Comparison of ENCODE assay signal across 11 mouse cellular contexts in the genomic region with DNA sequence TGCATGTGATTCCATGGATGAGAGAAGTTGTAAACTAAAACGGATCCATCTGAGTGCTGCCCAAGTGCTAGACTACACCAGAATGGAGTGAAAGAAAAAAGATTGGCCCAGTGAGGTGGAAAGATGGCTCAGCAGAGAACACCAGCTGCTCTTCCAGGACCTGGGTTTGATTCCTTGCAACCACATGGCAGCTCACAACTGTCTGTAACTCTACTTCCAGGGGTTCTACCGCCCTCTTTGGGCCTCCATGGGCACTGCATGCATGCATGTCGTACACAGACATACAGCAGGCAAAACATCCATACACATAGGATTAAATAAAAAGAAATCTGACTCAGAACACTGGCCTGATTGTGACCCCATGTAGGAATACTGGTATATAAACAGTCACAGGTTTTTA. TPM values are rescaled to one million over a fixed set of nuclear protein-coding genes. Genes with fewer than 3 reads are reported as not detected.
DNase-seq lines count a peak whose midpoint lies in the region; ATAC-seq and TF ChIP-seq lines count a peak whose summit lies in the region.
"Had no signal": no experiment of that assay in that cellular context is flagged by ENCODE, and none has a peak within 500 bp of the region (broad histone marks: within the 10 kb centered on the region; RNA-seq: fewer than 3 reads in every experiment).

No protein-coding gene starts in this region.

- no peaks in the 10 kb centered on the region for H3K9me3 ChIP-seq in heart, postnatal 0 days (replicated peaks; ENCODE audit: control insufficient read depth, low read length)
- no peaks in the 10 kb centered on the region for H3K9me3 ChIP-seq in midbrain, embryonic 10.5 days (replicated peaks)
- H3K9me3 ChIP-seq: heart, embryonic 13.5 days had no signal

- no peak overlapping the region for H3K27ac ChIP-seq in heart, postnatal 0 days (ENCODE audit: low read depth)
- H3K27ac ChIP-seq in spleen, adult 2 months (ENCODE audit: insufficient read depth, low read length): no peak overlapping the region
- H3K27ac ChIP-seq in cortical plate, adult 2 months (ENCODE audit: insufficient read depth, low read length): no peak overlapping the region
- H3K27ac ChIP-seq in midbrain, embryonic 10.5 days (replicated peaks): no peak overlapping the region
- H3K27ac ChIP-seq: heart, embryonic 13.5 days had no signal

- ATAC-seq in heart, postnatal 0 days (ENCODE audit: insufficient read depth, low read depth): no peak
- ATAC-seq: midbrain, embryonic 16.5 days had no signal

- no peak for DNase-seq in heart, postnatal 0 days (ENCODE audit: low spot score)
- no peak for DNase-seq in heart, postnatal 4 days
- no peak for DNase-seq in spleen, adult 2 months (ENCODE audit: low read depth in 1 of 2, low spot score in 2 of 2)
- DNase-seq in spleen, postnatal 36 days (ENCODE audit: low spot score in 2 of 2): no peak
- DNase-seq in thymus, postnatal 4 days: peak; percentile 58
- no peak for DNase-seq in urinary bladder, postnatal 4 days (ENCODE audit: low spot score in 2 of 2)
- DNase-seq in midbrain, embryonic 10.5 days (ENCODE audit: low spot score): no peak
- DNase-seq: lung, adult 18-20 months had no signal

- TF ChIP-seq EP300 in heart, postnatal 0 days (IDR thresholded peaks at IDR 0.05; ENCODE audit: low read depth): no peak

- no peak overlapping the region for H3K4me3 ChIP-seq in heart, postnatal 0 days (ENCODE audit: low read depth, low read length)
- H3K4me3 ChIP-seq in spleen, adult 2 months (ENCODE audit: extremely low read depth, insufficient read depth, insufficient read length): no peak overlapping the region
- no peak overlapping the region for H3K4me3 ChIP-seq in cortical plate, adult 2 months (ENCODE audit: insufficient read depth, low read length)
- H3K4me3 ChIP-seq in midbrain, embryonic 10.5 days: no peak overlapping the region
- H3K4me3 ChIP-seq: heart, embryonic 13.5 days had no signal

- no peaks in the 10 kb centered on the region for H3K27me3 ChIP-seq in heart, postnatal 0 days (ENCODE audit: control insufficient read depth, insufficient read depth, low read length)
- no peaks in the 10 kb centered on the region for H3K27me3 ChIP-seq in spleen, adult 2 months (ENCODE audit: control insufficient read depth, insufficient read depth, low read length)
- H3K27me3 ChIP-seq in midbrain, embryonic 10.5 days (ENCODE audit: low read depth, poor library complexity, severe bottlenecking): no peaks in the 10 kb centered on the region
- H3K27me3 ChIP-seq: heart, embryonic 13.5 days had no signal

- peaks cover 4% of the 10 kb centered on the region; the same call in 1 of the 2 replicates for H3K4me1 ChIP-seq in heart, postnatal 0 days (ENCODE audit: control insufficient read depth, insufficient read depth)
- no peaks in the 10 kb centered on the region for H3K4me1 ChIP-seq in spleen, adult 2 months (ENCODE audit: control insufficient read depth, insufficient read depth, insufficient read length)
- H3K4me1 ChIP-seq in cortical plate, adult 2 months (ENCODE audit: control insufficient read depth, insufficient read depth, low read length): no peaks in the 10 kb centered on the region
- peaks cover 6% of the 10 kb centered on the region for H3K4me1 ChIP-seq in midbrain, embryonic 10.5 days

- TF ChIP-seq POLR2A in spleen, adult 2 months (IDR thresholded peaks at IDR 0.05; ENCODE audit: low read depth, low read length): no peak
- no peak for TF ChIP-seq POLR2A in cortical plate, adult 2 months (IDR thresholded peaks at IDR 0.05; ENCODE audit: extremely low read depth, insufficient read depth, low read length)

- peaks cover 22% of the 10 kb centered on the region for H3K36me3 ChIP-seq in heart, postnatal 0 days (replicated peaks; ENCODE audit: control insufficient read depth, insufficient read depth, low read length)
- peaks cover 13% of the 10 kb centered on the region for H3K36me3 ChIP-seq in spleen, adult 2 months (ENCODE audit: control insufficient read depth, insufficient read depth, low read length)
- peaks cover 13% of the 10 kb centered on the region for H3K36me3 ChIP-seq in midbrain, embryonic 10.5 days

- H3K9ac ChIP-seq in heart, postnatal 0 days (replicated peaks; ENCODE audit: low read depth, low read length): no peak overlapping the region
- H3K9ac ChIP-seq: heart, embryonic 13.5 days had no signal

- WGBS in heart, postnatal 0 days: 72% methylated on average over 3 of the region's 3 CpGs
- 93% methylated on average over 3 of the region's 3 CpGs for WGBS in spleen, adult 2 months
- WGBS in midbrain, embryonic 10.5 days: 79% methylated on average over 3 of the region's 3 CpGs

- no peak overlapping the region for H3K4me2 ChIP-seq in heart, postnatal 0 days (ENCODE audit: low read depth, low read length)
- H3K4me2 ChIP-seq: heart, embryonic 13.5 days had no signal

- TF ChIP-seq CTCF in heart, postnatal 0 days (IDR thresholded peaks at IDR 0.05; ENCODE audit: low read depth): peak; percentile 3; the same call in 1 of the 2 replicates
- peak; percentile 6; the same call in 1 of the 2 replicates for TF ChIP-seq CTCF in spleen, adult 2 months (IDR thresholded peaks at IDR 0.05; ENCODE audit: extremely low read depth, insufficient read depth, insufficient read length, insufficient replicate concordance)
- TF ChIP-seq CTCF in cortical plate, adult 2 months (IDR thresholded peaks at IDR 0.05; ENCODE audit: extremely low read depth, insufficient read depth, low read length): 0 out of 2 replicates have a peak, but pooled peaks have one; percentile 10

RNA-seq across cellular contexts. Expression of gene Dirc2, which starts 52.9 kb away (rescaled TPM):
- total RNA-seq in heart, postnatal 0 days (2014; rRNA removed; ENCODE audit: low replicate concordance): 38.3 and 39.8 TPM in 2 replicates
- 15.3 and 16.1 TPM in 2 replicates for polyA plus RNA-seq in heart, postnatal 0 days (2015; fragmentation: Nextera tagmentation; extraction: Ambion mirVana)
- total RNA-seq in heart, postnatal 4 days (2021): 10 to 100 TPM; 33.2 to 34.8 TPM
- polyA plus RNA-seq in spleen, adult 2 months (2012; rRNA removed): 20.7 and 27.5 TPM in 2 replicates
- polyA plus RNA-seq in cortical plate, adult 2 months (2012; rRNA removed): 56.2 and 61.1 TPM in 2 replicates
- polyA plus RNA-seq in midbrain, embryonic 10.5 days (2016; fragmentation: Nextera tagmentation; extraction: Ambion mirVana): 12.5 and 14.1 TPM in 2 replicates

RNA-seq across cellular contexts. Expression of gene Hspbap1, which starts 53.9 kb away (rescaled TPM):
- total RNA-seq in heart, postnatal 0 days (2014; rRNA removed; ENCODE audit: low replicate concordance): 1.0 and 5.5 TPM in 2 replicates
- polyA plus RNA-seq in heart, postnatal 0 days (2015; fragmentation: Nextera tagmentation; extraction: Ambion mirVana): 5.0 and 5.7 TPM in 2 replicates
- total RNA-seq in heart, postnatal 4 days (2021): 1 to 10 TPM; 2.4 to 3.3 TPM
- polyA plus RNA-seq in spleen, adult 2 months (2012; rRNA removed): 6.3 and 6.7 TPM in 2 replicates
- 6.4 TPM in 2 replicates for polyA plus RNA-seq in cortical plate, adult 2 months (2012; rRNA removed)
- 24.7 and 26.0 TPM in 2 replicates for polyA plus RNA-seq in midbrain, embryonic 10.5 days (2016; fragmentation: Nextera tagmentation; extraction: Ambion mirVana)
